ENCODE assay signal across 19 mouse cellular contexts in genomic region chr5:88499781-88500180, GRCm38 (mm10). TPM values are rescaled to one million over a fixed set of nuclear protein-coding genes. Genes with fewer than 3 reads are reported as not detected.
DNase-seq lines count a peak whose midpoint lies in the region; ATAC-seq and TF ChIP-seq lines count a peak whose summit lies in the region.
"Had no signal": no experiment of that assay in that cellular context is flagged by ENCODE, and none has a peak within 500 bp of the region (broad histone marks: within the 10 kb centered on the region; RNA-seq: fewer than 3 reads in every experiment).

No protein-coding gene starts in this region.

- no peak overlapping the region for H3K9ac ChIP-seq in lung, embryonic 15.5 days
- H3K9ac ChIP-seq in CH12.LX (ENCODE audit: insufficient read depth, low read depth): no peak overlapping the region
- H3K9ac ChIP-seq in forebrain, embryonic 16.5 days (replicated peaks; ENCODE audit: low read depth, low read length): no peak overlapping the region
- H3K9ac ChIP-seq: hindbrain, embryonic 15.5 days; liver, embryonic 12.5 days had no signal

- no peaks in the 10 kb centered on the region for H3K79me2 ChIP-seq in CH12.LX (replicated peaks; ENCODE audit: control insufficient read depth, extremely low read depth, insufficient read depth, poor library complexity, severe bottlenecking)

- TF ChIP-seq RAD21 in CH12.LX (IDR thresholded peaks at IDR 0.05; ENCODE audit: low read depth, low read length): no peak; the same call in 1 of the 2 replicates

- dilution Hi-C loops in CH12.LX (cut with MboI; ENCODE audit: extremely low pct_ligation_motif_present, extremely low pct_unique_long_range_greater_than_20kb, low sequenced_read_pairs): no loop called here

- H3K4me1 ChIP-seq in lung, embryonic 15.5 days: no peaks in the 10 kb centered on the region
- no peaks in the 10 kb centered on the region for H3K4me1 ChIP-seq in lung, adult 2 months (ENCODE audit: control insufficient read depth, insufficient read depth, low read length)
- peaks cover 9 to 29% of the 10 kb centered on the region in 2 experiments for H3K4me1 ChIP-seq in CH12.LX (ENCODE audit: control insufficient read depth in 1 of 2, insufficient read depth in 2 of 2)
- H3K4me1 ChIP-seq in forebrain, embryonic 16.5 days (replicated peaks; ENCODE audit: control insufficient read depth, insufficient read depth, low read length): no peaks in the 10 kb centered on the region
- H3K4me1 ChIP-seq: hindbrain, embryonic 15.5 days; liver, embryonic 12.5 days had no signal

- no peak for DNase-seq in lung, adult 2 months
- DNase-seq in CH12.LX (ENCODE audit: extremely low read depth): peak; percentile 72
- peak; percentile 19 for DNase-seq in splenic B cell, adult 2 months (ENCODE audit: low read depth, low spot score)
- DNase-seq in cerebellum, postnatal 10 days: no peak
- DNase-seq: adrenal gland, adult 2 months; cerebellum, adult 2 months; left cerebral cortex, postnatal 4 days; right cerebral cortex, postnatal 14 days had no signal

- H3K36me3 ChIP-seq in lung, embryonic 15.5 days: no peaks in the 10 kb centered on the region
- no peaks in the 10 kb centered on the region for H3K36me3 ChIP-seq in CH12.LX (replicated peaks in 1 of 2; ENCODE audit: control insufficient read depth in 1 of 2, insufficient read depth in 1 of 2, low read length in 1 of 2)
- H3K36me3 ChIP-seq in splenic B cell, adult 2 months (ENCODE audit: control insufficient read depth, insufficient read depth, low read length, poor library complexity, severe bottlenecking): no peaks in the 10 kb centered on the region
- H3K36me3 ChIP-seq in forebrain, embryonic 16.5 days (ENCODE audit: control insufficient read depth, insufficient read depth): no peaks in the 10 kb centered on the region
- H3K36me3 ChIP-seq: hindbrain, embryonic 15.5 days; liver, embryonic 12.5 days had no signal

- in situ Hi-C loops in CH12.LX (cut with MboI; ENCODE audit: low pct_ligation_motif_present, low pct_unique_long_range_greater_than_20kb, low sequenced_read_pairs): no loop called here

- H3K27me3 ChIP-seq in lung, embryonic 15.5 days: no peaks in the 10 kb centered on the region
- no peaks in the 10 kb centered on the region for H3K27me3 ChIP-seq in CH12.LX (replicated peaks)
- no peaks in the 10 kb centered on the region for H3K27me3 ChIP-seq in splenic B cell, adult 2 months (ENCODE audit: control insufficient read depth, insufficient read depth, low read length, poor library complexity, severe bottlenecking)
- no peaks in the 10 kb centered on the region for H3K27me3 ChIP-seq in forebrain, embryonic 16.5 days (replicated peaks; ENCODE audit: control insufficient read depth, insufficient read depth, low read length)
- H3K27me3 ChIP-seq: hindbrain, embryonic 15.5 days; liver, embryonic 12.5 days had no signal

- WGBS in lung, embryonic 15.5 days: 69% methylated on average over 3 of the region's 3 CpGs
- 56% methylated on average over 3 of the region's 3 CpGs for WGBS in lung, adult 2 months
- 93% methylated on average over 3 of the region's 3 CpGs for WGBS in forebrain, embryonic 16.5 days

- no peak overlapping the region for H3K4me3 ChIP-seq in lung, embryonic 15.5 days
- H3K4me3 ChIP-seq in lung, adult 2 months (replicated peaks; ENCODE audit: extremely low read depth, low read depth, low read length): no peak overlapping the region
- H3K4me3 ChIP-seq in CH12.LX (replicated peaks in 1 of 3; ENCODE audit: low read depth in 2 of 3, low read length in 2 of 3, poor library complexity in 1 of 3): no peak overlapping the region
- no peak overlapping the region for H3K4me3 ChIP-seq in forebrain, embryonic 16.5 days (replicated peaks; ENCODE audit: low read length)
- H3K4me3 ChIP-seq: hindbrain, embryonic 15.5 days; liver, embryonic 12.5 days; myocyte had no signal

- peak; percentile 62; the same call in 1 of the 2 replicates for TF ChIP-seq EP300 in CH12.LX (IDR thresholded peaks at IDR 0.05; ENCODE audit: low read length)

- H3K27ac ChIP-seq in lung, embryonic 15.5 days: no peak overlapping the region
- no peak overlapping the region for H3K27ac ChIP-seq in CH12.LX (ENCODE audit: insufficient read depth, low read depth)
- no peak overlapping the region for H3K27ac ChIP-seq in forebrain, embryonic 16.5 days (ENCODE audit: low read length)
- H3K27ac ChIP-seq: hindbrain, embryonic 15.5 days; kidney, postnatal 0 days; liver, embryonic 12.5 days had no signal

- H3K4me2 ChIP-seq in lung, embryonic 15.5 days: no peak overlapping the region
- 0 out of 2 replicates have a peak overlapping the region, but pooled peaks have one; percentile 7 for H3K4me2 ChIP-seq in CH12.LX (ENCODE audit: insufficient read depth, low read depth, poor library complexity, severe bottlenecking)
- H3K4me2 ChIP-seq in forebrain, embryonic 16.5 days (ENCODE audit: low read length): no peak overlapping the region
- H3K4me2 ChIP-seq: hindbrain, embryonic 15.5 days; liver, embryonic 12.5 days had no signal

- H3K9me3 ChIP-seq in lung, embryonic 15.5 days: no peaks in the 10 kb centered on the region
- H3K9me3 ChIP-seq in CH12.LX (replicated peaks; ENCODE audit: low read length): peaks cover 2% of the 10 kb centered on the region
- H3K9me3 ChIP-seq in forebrain, embryonic 16.5 days (ENCODE audit: control insufficient read depth, low read length): no peaks in the 10 kb centered on the region
- H3K9me3 ChIP-seq: hindbrain, embryonic 15.5 days; liver, embryonic 12.5 days had no signal

- TF ChIP-seq POLR2A in lung, adult 2 months (IDR thresholded peaks at IDR 0.05; ENCODE audit: borderline replicate concordance, extremely low read depth, low read depth, low read length): no peak
- TF ChIP-seq POLR2A in CH12.LX (IDR thresholded peaks at IDR 0.05; ENCODE audit: low read depth, low read length): 0 out of 2 replicates have a peak, but pooled peaks have one; percentile 28

- ATAC-seq in lung, embryonic 15.5 days (ENCODE audit: borderline replicate concordance, extremely low read depth, low FRiP score, low TSS enrichment): peak; percentile 79; the same call in 1 of the 2 replicates
- ATAC-seq in hematopoietic stem cell, adult 5-6 weeks (replicated peaks in 1 of 2; ENCODE audit: insufficient read depth in 1 of 2, low FRiP score in 2 of 2, low TSS enrichment in 1 of 2, low read depth in 1 of 2, poor library complexity in 2 of 2, severe bottlenecking in 2 of 2): peak; percentile 25 to 40; a peak in 1 of 4 replicates
- no peak for ATAC-seq in forebrain, embryonic 16.5 days
- ATAC-seq: liver, embryonic 12.5 days; Patski had no signal

- no peak for TF ChIP-seq CTCF in lung, adult 2 months (IDR thresholded peaks at IDR 0.05; ENCODE audit: insufficient read depth, low read length)
- TF ChIP-seq CTCF in CH12.LX (conservative IDR thresholded peaks at IDR 0.05 in 1 of 2, IDR thresholded peaks at IDR 0.05 in 1 of 2; ENCODE audit: low read depth in 2 of 2, low read length in 2 of 2): no peak

TF ChIP-seq in CH12.LX, 34 proteins besides CTCF, POLR2A, EP300 and RAD21 (continues in another document):
- TF ChIP-seq ELF1 (IDR thresholded peaks at IDR 0.05; ENCODE audit: low read depth, low read length): 0 out of 2 replicates have a peak, but pooled peaks have one; percentile 40
- peak; percentile 59 for TF ChIP-seq MAX (IDR thresholded peaks at IDR 0.05; ENCODE audit: low read length)
- TF ChIP-seq TBP (conservative IDR thresholded peaks at IDR 0.05; ENCODE audit: low read depth, low read length): 0 out of 2 replicates have a peak, but pooled peaks have one; percentile 27
- no peak for TF ChIP-seq UBTF (IDR thresholded peaks at IDR 0.05; ENCODE audit: low read depth, low read length)
- TF ChIP-seq TCF12 (IDR thresholded peaks at IDR 0.05; ENCODE audit: low read depth, low read length): peak; percentile 54; the same call in 1 of the 2 replicates
- peak; percentile 55 for TF ChIP-seq ETS1 (conservative IDR thresholded peaks at IDR 0.05; ENCODE audit: low read depth, low read length)
- peak; percentile 64 for TF ChIP-seq BHLHE40 (IDR thresholded peaks at IDR 0.05; ENCODE audit: low read depth, low read length)
- TF ChIP-seq MYC (IDR thresholded peaks at IDR 0.05; ENCODE audit: low read depth, low read length): peak; percentile 59; the same call in 1 of the 2 replicates

RNA-seq across cellular contexts. Expression of gene Enam, which starts 12.0 kb away (rescaled TPM):
- not detected in 2 replicates for polyA plus RNA-seq in lung, embryonic 15.5 days (2015; fragmentation: Nextera tagmentation; extraction: Ambion mirVana)
- not detected in 2 replicates for polyA plus RNA-seq in lung, adult 2 months (2012; rRNA removed)
- total RNA-seq in CH12.LX (2012; rRNA removed) (0.04 TPM in 2 replicates), CH12.LX (2014; rRNA removed) (not detected in 2 replicates)
- polyA plus RNA-seq in CH12.LX (2012; ENCODE audit: insufficient read length, low read depth): 0.09 TPM in 1 of 2 replicates, not detected in the other
- not detected in 2 replicates for total RNA-seq in hematopoietic stem cell, adult 5-6 weeks (2017)
- not detected in 2 replicates for polyA plus RNA-seq in forebrain, embryonic 16.5 days (2015; fragmentation: Nextera tagmentation; extraction: Ambion mirVana)
- total RNA-seq: adrenal gland, adult 2 months; gastrocnemius, postnatal 4 days; left cerebral cortex, postnatal 4 days; megakaryocyte-erythroid progenitor cell, adult 5-6 weeks had no signal
- polyA plus RNA-seq: adrenal gland, adult 2 months; cerebellum, adult 2 months; heart, postnatal 0 days; hindbrain, embryonic 15.5 days; kidney, postnatal 0 days; liver, embryonic 12.5 days; myocyte; Patski had no signal

RNA-seq across cellular contexts. Expression of gene Jchain, which starts 27.9 kb away (rescaled TPM):
- 0.11 TPM in 1 of 2 replicates, not detected in the other for polyA plus RNA-seq in lung, embryonic 15.5 days (2015; fragmentation: Nextera tagmentation; extraction: Ambion mirVana)
- 7.7 and 20.2 TPM in 2 replicates for polyA plus RNA-seq in lung, adult 2 months (2012; rRNA removed)
- total RNA-seq in CH12.LX (2012; rRNA removed) (477 and 729 TPM in 2 replicates), CH12.LX (2014; rRNA removed) (1,234 and 1,319 TPM in 2 replicates)
- 336 and 364 TPM in 2 replicates for polyA plus RNA-seq in CH12.LX (2012; ENCODE audit: insufficient read length, low read depth)
- 33.5 and 57.6 TPM in 2 replicates for total RNA-seq in hematopoietic stem cell, adult 5-6 weeks (2017)
- 0.11 and 0.58 TPM in 2 replicates for polyA plus RNA-seq in forebrain, embryonic 16.5 days (2015; fragmentation: Nextera tagmentation; extraction: Ambion mirVana)

RNA-seq across cellular contexts. Expression of gene Ambn, which starts 44.0 kb away (rescaled TPM):
- not detected in 2 replicates for polyA plus RNA-seq in lung, embryonic 15.5 days (2015; fragmentation: Nextera tagmentation; extraction: Ambion mirVana)
- not detected in 2 replicates for polyA plus RNA-seq in lung, adult 2 months (2012; rRNA removed)
- 0.08 TPM in 1 of 2 replicates, not detected in the other for total RNA-seq in CH12.LX (2012; rRNA removed)
- 0.20 TPM in 1 of 2 replicates, not detected in the other for total RNA-seq in CH12.LX (2014; rRNA removed)
- polyA plus RNA-seq in CH12.LX (2012; ENCODE audit: insufficient read length, low read depth): not detected in 2 replicates
- total RNA-seq in hematopoietic stem cell, adult 5-6 weeks (2017): not detected in 2 replicates
- polyA plus RNA-seq in forebrain, embryonic 16.5 days (2015; fragmentation: Nextera tagmentation; extraction: Ambion mirVana): not detected in 2 replicates
- total RNA-seq: adrenal gland, adult 2 months; gastrocnemius, postnatal 4 days; left cerebral cortex, postnatal 4 days; megakaryocyte-erythroid progenitor cell, adult 5-6 weeks had no signal
- polyA plus RNA-seq: adrenal gland, adult 2 months; cerebellum, adult 2 months; heart, postnatal 0 days; hindbrain, embryonic 15.5 days; kidney, postnatal 0 days; liver, embryonic 12.5 days; myocyte; Patski had no signal

RNA-seq across cellular contexts. Expression of gene Utp3, which starts 54.5 kb away (rescaled TPM):
- polyA plus RNA-seq in lung, embryonic 15.5 days (2015; fragmentation: Nextera tagmentation; extraction: Ambion mirVana): 65.3 and 66.7 TPM in 2 replicates
- 9.0 and 10.1 TPM in 2 replicates for polyA plus RNA-seq in lung, adult 2 months (2012; rRNA removed)
- 66.6 and 90.4 TPM in 2 replicates for total RNA-seq in CH12.LX (2012; rRNA removed)
- 55.5 and 55.9 TPM in 2 replicates for total RNA-seq in CH12.LX (2014; rRNA removed)
- polyA plus RNA-seq in CH12.LX (2012; ENCODE audit: insufficient read length, low read depth): 169 and 197 TPM in 2 replicates
- total RNA-seq in hematopoietic stem cell, adult 5-6 weeks (2017): 61.8 and 80.9 TPM in 2 replicates
- 50.8 and 55.0 TPM in 2 replicates for polyA plus RNA-seq in forebrain, embryonic 16.5 days (2015; fragmentation: Nextera tagmentation; extraction: Ambion mirVana)

Comparison
In these comparisons a context has a peak if more than half of its experiments do, and no peak if none do; other contexts are left out.
1. DNase-seq: peak in CH12.LX (single experiment) and splenic B cell, adult 2 months (single experiment); none in lung, adult 2 months (single experiment) and cerebellum, postnatal 10 days (0 of 2).
2. RNA of gene Jchain, which starts 27.9 kb away (polyA plus RNA-seq): 336 to 364 TPM in CH12.LX; 7.7 to 20.2 TPM in lung, adult 2 months, 0.11 to 0.58 TPM in forebrain, embryonic 16.5 days and 0.11 TPM in lung, embryonic 15.5 days; every median in the first group is over 10 times any median in the second.